Mouse (Mus musculus) heart, postnatal 4 days (tissue): ENCODE results near the gene Exosc2. TPM values are rescaled to one million over a fixed set of nuclear protein-coding genes. Genes with fewer than 3 reads are reported as not detected.

Experiments
- DNase-seq: peaks from one replicate; pipeline ENCODE4 v3.0.0; 2021
- total RNA-seq, 2 experiments: library from RNA; stranded (reverse); gene quantifications; 2 replicates each; pipeline ENCODE4 v1.2.3; 2021

The Exosc2 gene
- total RNA-seq, 2 experiments from 2014 or later = 21.6 to 22.9 TPM

DNA sequence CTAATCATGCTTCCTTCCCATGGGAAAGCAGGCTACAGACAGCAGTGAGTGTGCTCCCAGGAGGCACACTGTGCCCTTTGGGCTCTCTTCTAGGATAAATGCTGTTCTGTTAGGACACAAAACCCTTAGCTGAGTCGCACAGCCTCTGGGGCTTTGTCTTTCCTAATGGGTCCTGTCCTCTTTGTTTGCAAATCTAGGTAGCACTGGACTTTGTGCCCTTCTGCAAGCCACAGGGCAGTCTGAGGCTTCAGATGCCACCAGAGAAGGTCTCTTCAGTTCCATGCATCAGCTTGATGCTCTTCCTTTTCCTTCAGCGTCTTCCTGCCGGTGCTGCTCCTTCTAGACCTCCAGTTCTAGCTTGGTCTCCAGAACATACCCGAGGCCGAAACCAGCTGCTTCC, 60.1 kb downstream of the Exosc2 start:
- DNase-seq = no peak

Other genes starting within 250 kb of the Exosc2 start
- 1 to 10 TPM; 4.9 to 6.6 TPM for gene Ass1, start 200.5 kb upstream of the Exosc2 start, total RNA-seq
- gene Fubp3, start 98.1 kb upstream of the Exosc2 start, total RNA-seq = 10 to 100 TPM; 38.0 to 41.5 TPM
- not detected for gene Prdm12, start 30.7 kb upstream of the Exosc2 start, total RNA-seq
- gene Abl1, start 17.7 kb downstream of the Exosc2 start, total RNA-seq = 10 to 100 TPM; 80.1 to 90.6 TPM
- gene Qrfp, start 139.9 kb downstream of the Exosc2 start, total RNA-seq = not detected
- not detected for gene Fibcd1, start 175.3 kb downstream of the Exosc2 start, total RNA-seq
- under 1 TPM; 0.62 to 0.95 TPM for gene Lamc3, start 216.6 kb downstream of the Exosc2 start, total RNA-seq